Mouse (Mus musculus) forebrain, embryonic 13.5 days (tissue): ENCODE measurements around the gene Myo9a. TPM values are rescaled to one million over a fixed set of nuclear protein-coding genes. Genes with fewer than 3 reads are reported as not detected.

Experiments
- ATAC-seq: fragments of 200-750 bp; cut with Nextera tagmentation; 2 replicates; pipeline ENCODE4 v1.8.0; 2017
- H3K27ac ChIP-seq: fragments of 300-500 bp; sonication (generic); 2 replicates; pipeline ENCODE4 v1.5.1; 2015; ENCODE audit warnings: inconsistent platforms, mild to moderate bottlenecking, moderate library complexity
- H3K27me3 ChIP-seq: fragments of 300-500 bp; sonication (generic); 2 replicates; pipeline ENCODE4 v1.6.1; 2015; ENCODE audit warnings: mild to moderate bottlenecking, inconsistent platforms
- H3K36me3 ChIP-seq: fragments of 300-500 bp; sonication (generic); 2 replicates; pipeline ENCODE4 v1.6.1; 2015; ENCODE audit warnings: mild to moderate bottlenecking, inconsistent platforms; ENCODE audit not compliant: poor library complexity, severe bottlenecking
- H3K4me1 ChIP-seq: fragments of 300-500 bp; sonication (generic); 2 replicates; pipeline ENCODE4 v1.6.1; 2015; ENCODE audit warnings: inconsistent platforms
- H3K4me2 ChIP-seq: fragments of 300-500 bp; sonication (generic); 2 replicates; pipeline ENCODE4 v1.6.1; 2015; ENCODE audit warnings: inconsistent platforms, mild to moderate bottlenecking, moderate library complexity
- H3K4me3 ChIP-seq: fragments of 300-500 bp; sonication (generic); 2 replicates; pipeline ENCODE4 v1.5.1; 2015; ENCODE audit warnings: mild to moderate bottlenecking, inconsistent platforms
- H3K9ac ChIP-seq: fragments of 300-500 bp; sonication (generic); 2 replicates; pipeline ENCODE4 v1.6.1; 2015; ENCODE audit warnings: mild to moderate bottlenecking, inconsistent platforms
- H3K9me3 ChIP-seq: fragments of 300-500 bp; sonication (generic); replicated peaks from 2 replicates; pipeline ENCODE4 v1.6.1; 2016; ENCODE audit warnings: inconsistent platforms
- WGBS: fragments of 180-500 bp; shearing (Covaris S2); methylation state at CpG from one replicate; pipeline ENCODE4 v1.1.7; 2015; 5-methylcytosine and 5-hydroxymethylcytosine counted together
- polyA plus RNA-seq: library from polyadenylated mRNA; unstranded; fragments of >200 nt; fragmentation: Nextera tagmentation; extraction: Ambion mirVana; gene quantifications from 2 replicates; pipeline ENCODE4 v1.2.1, GENCODE M21; 2015

Myo9a gene
- polyA plus RNA-seq, 1 experiment from 2014 or later = 19.2 TPM

DNA sequence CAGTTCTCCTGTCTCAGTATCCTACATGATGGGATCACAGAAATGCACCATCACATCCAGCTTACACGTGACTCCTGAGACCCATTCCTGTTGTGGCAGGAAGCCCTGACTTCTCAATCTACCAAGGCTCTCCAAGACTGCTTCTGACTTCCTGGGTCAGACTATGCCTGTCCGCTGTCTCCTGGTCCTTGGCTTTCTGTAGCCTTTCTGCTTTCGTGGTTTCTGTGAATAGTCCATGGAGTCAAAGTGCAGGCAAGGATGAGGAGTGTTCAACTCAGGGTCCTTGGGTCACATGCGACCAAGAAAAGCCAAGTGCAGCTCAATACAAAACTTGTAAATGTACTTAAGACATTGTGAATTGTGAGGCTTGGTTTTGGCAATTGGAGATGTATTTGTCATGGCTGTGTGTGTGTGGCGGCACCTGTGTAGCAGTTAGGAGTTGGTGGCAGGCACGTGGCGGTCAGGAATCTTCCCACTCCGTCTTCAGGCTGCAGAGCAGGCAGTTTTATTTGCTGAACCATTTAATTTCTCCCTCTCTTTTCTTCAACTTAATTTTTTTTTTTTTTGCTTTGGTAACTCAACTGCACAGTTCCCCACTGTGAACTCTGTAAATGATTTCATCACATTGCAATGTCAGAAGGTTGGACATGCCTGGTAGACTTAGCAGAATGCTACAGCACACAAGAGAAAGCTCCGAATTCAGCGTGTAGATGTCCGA is 23.0 kb upstream of the Myo9a start:
- Histone ChIP-seq H3K4me2 (no peak overlapping the region), H3K4me1 (peaks cover 15% of the 10 kb centered on the region), H3K4me3 (no peak overlapping the region), H3K27ac (no peak overlapping the region), H3K9me3 (no peaks in the 10 kb centered on the region), H3K36me3 (no peaks in the 10 kb centered on the region), H3K27me3 (no peaks in the 10 kb centered on the region), H3K9ac (no peak overlapping the region)
- no peak for ATAC-seq
- 90% methylated on average over 11 of the region's 11 CpGs for WGBS

DNA sequence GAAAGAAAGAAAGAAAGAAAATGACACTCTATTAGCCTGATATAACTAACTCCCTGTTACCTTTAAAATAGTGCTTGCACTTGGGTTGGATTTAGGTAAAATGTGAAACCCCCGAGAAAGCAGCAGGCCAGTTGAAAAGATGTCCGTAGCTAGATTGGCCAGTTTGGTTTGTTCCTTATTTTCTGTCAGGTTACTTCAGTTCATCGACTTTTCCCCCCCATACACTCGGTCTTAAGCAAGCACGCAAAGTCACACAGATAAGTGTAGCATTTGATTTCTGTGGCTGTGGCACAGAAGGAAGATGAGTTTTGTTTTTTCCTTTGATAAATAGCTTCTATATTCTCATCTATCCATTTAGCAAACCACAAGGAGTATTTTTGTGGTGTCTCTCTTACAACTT is 19.6 kb upstream of the Myo9a start:
- H3K4me1 ChIP-seq = no peaks in the 10 kb centered on the region
- no peak overlapping the region for H3K4me2 ChIP-seq
- 96% methylated on average over 5 of the region's 5 CpGs for WGBS
- no peaks in the 10 kb centered on the region for H3K9me3 ChIP-seq
- no peak overlapping the region for H3K4me3 ChIP-seq
- no peaks in the 10 kb centered on the region for H3K27me3 ChIP-seq
- no peak overlapping the region for H3K9ac ChIP-seq
- no peaks in the 10 kb centered on the region for H3K36me3 ChIP-seq
- no peak for ATAC-seq
- no peak overlapping the region for H3K27ac ChIP-seq

DNA sequence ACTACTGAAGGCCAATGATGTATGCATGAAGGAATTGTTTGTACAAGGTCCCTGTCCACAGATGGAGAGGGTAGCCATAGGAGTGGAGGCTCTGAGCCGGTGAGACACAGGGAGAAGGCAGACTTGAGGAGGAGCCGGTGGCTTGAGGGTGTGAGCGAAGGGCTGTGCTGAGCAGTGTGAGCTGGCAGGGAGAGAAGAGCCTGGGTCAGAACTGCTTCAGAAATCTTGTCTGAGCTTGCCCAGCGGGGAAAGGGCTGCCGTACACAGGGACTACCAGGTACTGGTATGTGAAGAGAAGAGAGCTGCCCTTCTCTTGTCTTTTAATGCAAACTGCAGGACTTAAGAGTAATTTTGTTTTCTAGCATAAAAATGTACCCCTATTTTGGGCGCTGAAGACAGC is 17.6 kb upstream of the Myo9a start:
- no peak overlapping the region for H3K27ac ChIP-seq
- H3K9ac ChIP-seq = no peak overlapping the region
- H3K27me3 ChIP-seq = no peaks in the 10 kb centered on the region
- no peaks in the 10 kb centered on the region for H3K9me3 ChIP-seq
- peaks cover 14% of the 10 kb centered on the region for H3K36me3 ChIP-seq
- H3K4me2 ChIP-seq = no peak overlapping the region
- WGBS = 81% methylated on average over 6 of the region's 6 CpGs
- H3K4me3 ChIP-seq = no peak overlapping the region
- no peak for ATAC-seq
- H3K4me1 ChIP-seq = 0 out of 2 replicates have a peak, but pooled peaks cover 3% of the 10 kb centered on the region

DNA sequence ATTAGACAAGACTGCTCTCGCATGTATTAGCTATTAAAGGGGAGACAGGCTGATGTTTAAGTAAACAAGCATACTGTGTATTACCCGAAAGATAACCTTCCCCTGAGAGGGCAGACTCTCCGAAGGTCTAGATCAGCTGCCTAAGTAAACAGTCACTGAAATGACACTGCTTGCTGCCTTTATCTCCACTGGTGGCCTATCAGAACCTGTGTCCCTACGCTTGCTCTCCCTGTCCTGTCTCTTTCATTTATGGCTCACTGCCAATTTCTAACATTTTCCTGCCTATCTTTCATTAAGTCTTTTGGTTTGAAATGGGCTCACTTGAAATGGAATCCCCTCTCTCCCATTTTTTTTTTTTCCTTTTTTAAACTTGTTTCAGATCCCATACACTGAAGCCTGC is 15.3 kb upstream of the Myo9a start:
- H3K4me2 ChIP-seq = no peak overlapping the region
- WGBS = 79% methylated on average over 4 of the region's 4 CpGs
- no peak overlapping the region for H3K9ac ChIP-seq
- ATAC-seq = no peak
- no peak overlapping the region for H3K27ac ChIP-seq
- H3K36me3 ChIP-seq = peaks cover 14% of the 10 kb centered on the region
- no peak overlapping the region for H3K4me3 ChIP-seq
- no peaks in the 10 kb centered on the region for H3K9me3 ChIP-seq
- H3K4me1 ChIP-seq = 0 out of 2 replicates have a peak, but pooled peaks cover 3% of the 10 kb centered on the region
- no peaks in the 10 kb centered on the region for H3K27me3 ChIP-seq

DNA sequence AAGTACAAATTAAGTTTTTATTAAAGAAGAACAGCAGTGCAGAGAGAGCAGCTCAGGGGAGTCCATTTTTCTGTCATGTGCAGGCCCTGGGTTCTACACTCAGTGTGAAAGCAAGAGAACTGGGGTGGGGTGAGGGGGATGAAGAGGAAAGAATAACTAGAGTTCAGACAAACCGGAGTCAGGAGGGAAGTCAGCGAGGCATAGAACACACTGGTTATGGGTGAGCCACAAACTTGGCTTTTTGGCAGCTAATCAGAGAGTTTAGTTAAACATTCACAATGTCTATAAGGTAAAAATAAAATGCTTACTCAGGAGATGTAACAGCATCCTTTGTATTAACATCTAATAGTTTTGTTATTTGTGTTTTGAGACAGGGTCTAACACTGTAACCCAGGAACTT is 10.1 kb upstream of the Myo9a start:
- no peak for ATAC-seq
- peaks cover 14% of the 10 kb centered on the region for H3K36me3 ChIP-seq
- H3K4me3 ChIP-seq = no peak overlapping the region
- H3K27ac ChIP-seq = no peak overlapping the region
- no peaks in the 10 kb centered on the region for H3K9me3 ChIP-seq
- 0 out of 2 replicates have a peak, but pooled peaks cover 3% of the 10 kb centered on the region for H3K4me1 ChIP-seq
- no peaks in the 10 kb centered on the region for H3K27me3 ChIP-seq
- 93% methylated on average over 2 of the region's 2 CpGs for WGBS
- H3K4me2 ChIP-seq = no peak overlapping the region
- no peak overlapping the region for H3K9ac ChIP-seq

DNA sequence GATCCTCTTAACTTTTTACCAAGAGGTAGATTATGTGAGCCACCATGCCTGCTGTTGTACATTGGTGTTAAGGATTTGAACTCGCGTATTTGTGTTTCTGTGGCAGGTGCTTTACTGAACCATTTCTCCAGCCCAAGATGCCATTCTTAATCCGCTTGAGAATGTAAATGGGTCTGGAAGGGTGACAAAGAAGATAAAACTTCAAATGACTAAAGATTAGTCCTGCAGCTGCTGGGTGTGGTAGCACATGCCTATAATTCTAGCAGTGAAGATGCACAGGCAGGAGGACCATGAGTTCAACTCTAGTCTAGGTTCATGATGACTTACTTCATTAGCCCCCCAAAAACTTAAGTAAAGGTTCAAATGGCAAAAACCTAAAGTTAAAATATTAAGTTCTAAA is 6.8 kb upstream of the Myo9a start:
- no peak overlapping the region for H3K27ac ChIP-seq
- no peaks in the 10 kb centered on the region for H3K27me3 ChIP-seq
- no peaks in the 10 kb centered on the region for H3K9me3 ChIP-seq
- H3K36me3 ChIP-seq = no peaks in the 10 kb centered on the region
- no peak overlapping the region for H3K9ac ChIP-seq
- H3K4me1 ChIP-seq = no peaks in the 10 kb centered on the region
- H3K4me3 ChIP-seq = no peak overlapping the region
- WGBS = 95% methylated on average over 3 of the region's 3 CpGs
- H3K4me2 ChIP-seq = no peak overlapping the region
- ATAC-seq = no peak

DNA sequence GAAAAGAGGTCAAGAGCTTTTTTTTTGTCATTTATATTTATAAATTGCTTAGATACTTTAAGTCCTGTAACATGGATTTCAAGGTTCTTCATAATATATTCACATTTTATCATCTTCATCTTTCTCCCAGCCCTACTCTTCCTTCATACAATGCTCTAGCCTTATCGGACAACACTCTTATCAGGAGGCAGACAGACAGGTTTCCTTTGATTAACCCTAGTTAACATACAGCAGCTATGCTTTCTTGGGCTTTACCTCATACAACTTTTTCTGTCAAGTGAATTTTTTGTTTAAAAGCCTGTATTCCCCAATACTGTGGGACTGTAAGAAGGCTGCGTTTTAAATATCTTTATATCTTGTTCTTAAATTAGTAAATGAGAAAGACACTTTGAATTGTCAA is 2.3 kb upstream of the Myo9a start:
- Histone ChIP-seq H3K9ac (no peak overlapping the region), H3K4me1 (peaks cover 15% of the 10 kb centered on the region), H3K36me3 (no peaks in the 10 kb centered on the region), H3K9me3 (no peaks in the 10 kb centered on the region), H3K27me3 (no peaks in the 10 kb centered on the region), H3K27ac (no peak overlapping the region), H3K4me3 (no peak overlapping the region), H3K4me2 (no peak overlapping the region)
- 95% methylated on average over 2 of the region's 2 CpGs for WGBS
- no peak for ATAC-seq

DNA sequence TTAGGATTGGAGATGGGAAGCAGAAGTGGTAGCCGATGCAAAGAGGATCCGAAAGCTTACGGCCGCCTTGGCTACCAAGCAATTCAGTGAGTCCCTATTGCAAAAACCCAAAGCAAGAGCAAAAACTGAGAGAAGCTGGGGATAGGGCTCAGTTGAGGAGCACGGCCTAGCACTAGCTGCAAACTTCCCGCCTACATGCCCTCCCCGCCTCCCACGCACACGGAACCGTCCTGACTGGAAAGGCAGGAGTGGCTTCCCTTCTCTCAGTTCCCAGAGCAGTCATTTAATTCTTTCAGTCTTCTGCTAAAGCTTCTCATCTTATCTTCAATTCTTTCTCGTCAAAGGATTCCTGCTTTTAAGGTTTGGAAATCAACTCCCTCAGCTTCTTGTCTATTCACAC is 1.7 kb upstream of the Myo9a start:
- Histone ChIP-seq H3K4me2 (no peak overlapping the region), H3K27me3 (no peaks in the 10 kb centered on the region), H3K36me3 (no peaks in the 10 kb centered on the region), H3K9ac (no peak overlapping the region), H3K27ac (no peak overlapping the region), H3K4me1 (peaks cover 16% of the 10 kb centered on the region), H3K9me3 (no peaks in the 10 kb centered on the region), H3K4me3 (no peak overlapping the region)
- ATAC-seq = no peak
- 92% methylated on average over 11 of the region's 11 CpGs for WGBS

DNA sequence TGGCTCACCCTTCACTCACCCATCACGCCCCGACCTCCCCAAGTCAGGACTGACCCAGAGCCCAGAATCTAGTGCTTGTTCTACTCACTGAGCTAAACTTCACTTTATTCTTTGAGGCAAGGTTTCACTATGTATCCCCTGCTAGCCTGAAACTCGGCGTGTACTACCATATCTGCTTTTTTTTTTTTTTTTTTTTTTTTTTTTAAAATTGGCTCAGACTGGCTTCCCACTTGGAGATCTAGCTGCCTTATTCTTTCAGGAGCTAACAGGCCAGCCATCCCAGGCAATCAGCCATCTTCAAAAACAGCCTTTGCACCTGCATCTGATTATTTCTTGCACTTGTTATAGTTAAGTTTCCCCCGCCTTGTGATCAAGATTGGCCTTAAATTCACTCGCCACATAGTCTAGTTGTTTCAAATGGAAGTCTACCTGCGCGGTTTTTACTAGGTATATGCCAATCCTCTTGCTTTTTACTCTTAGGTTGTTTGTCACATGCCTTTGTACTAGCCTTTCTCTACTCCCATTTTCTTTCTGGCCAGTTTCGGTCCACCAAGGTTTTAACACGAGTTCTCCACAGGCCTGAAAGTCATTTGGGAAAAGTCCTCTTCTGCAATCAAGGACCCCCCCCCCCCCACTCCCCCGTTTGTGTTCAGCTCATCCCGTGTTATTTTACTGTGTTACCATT is 973 bp upstream of the Myo9a start:
- Histone ChIP-seq H3K9ac (peak overlapping the region; percentile 74), H3K36me3 (no peaks in the 10 kb centered on the region), H3K4me3 (peak overlapping the region; percentile 90), H3K27me3 (no peaks in the 10 kb centered on the region), H3K27ac (peak overlapping the region; percentile 73; the same call in 1 of the 2 replicates), H3K9me3 (no peaks in the 10 kb centered on the region), H3K4me2 (peak overlapping the region; percentile 71), H3K4me1 (peaks cover 16% of the 10 kb centered on the region)
- WGBS = 30% methylated on average over 12 of the region's 12 CpGs
- ATAC-seq = no peak

DNA sequence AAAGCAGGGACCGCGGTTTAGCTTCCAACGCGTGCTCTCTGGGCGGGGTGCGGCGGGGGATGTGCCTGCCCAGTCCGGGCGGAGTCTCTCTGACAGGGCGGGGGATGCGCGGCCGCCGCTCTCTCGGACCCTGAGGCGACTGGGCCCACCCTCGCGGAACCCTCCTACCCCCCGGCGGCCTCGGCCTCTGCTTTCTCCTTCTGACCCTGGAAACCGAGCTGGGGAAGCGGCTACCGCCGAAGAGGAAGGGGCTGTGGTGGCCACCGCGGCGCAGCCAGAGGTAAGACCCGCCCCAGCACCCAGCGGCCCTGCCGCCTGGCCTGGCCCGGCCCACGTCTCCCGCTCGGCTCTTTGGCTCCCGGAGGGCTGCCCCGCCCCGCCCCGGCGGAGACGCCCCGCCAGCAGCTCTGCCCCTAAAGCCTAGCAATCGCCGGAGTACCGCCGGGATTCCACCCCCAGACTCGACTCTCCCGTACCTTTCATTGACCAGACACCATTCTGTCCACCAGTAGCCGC is 428 bp downstream of the Myo9a start:
- 0% methylated on average over 36 of the region's 49 CpGs for WGBS
- Histone ChIP-seq H3K27me3 (no peaks in the 10 kb centered on the region), H3K4me1 (peaks cover 16% of the 10 kb centered on the region), H3K9me3 (no peaks in the 10 kb centered on the region), H3K27ac (peak overlapping the region; percentile 91), H3K4me2 (peak overlapping the region; percentile 75), H3K4me3 (peak overlapping the region; percentile 90), H3K9ac (peak overlapping the region; percentile 92), H3K36me3 (no peaks in the 10 kb centered on the region)
- peak; percentile 92 for ATAC-seq

DNA sequence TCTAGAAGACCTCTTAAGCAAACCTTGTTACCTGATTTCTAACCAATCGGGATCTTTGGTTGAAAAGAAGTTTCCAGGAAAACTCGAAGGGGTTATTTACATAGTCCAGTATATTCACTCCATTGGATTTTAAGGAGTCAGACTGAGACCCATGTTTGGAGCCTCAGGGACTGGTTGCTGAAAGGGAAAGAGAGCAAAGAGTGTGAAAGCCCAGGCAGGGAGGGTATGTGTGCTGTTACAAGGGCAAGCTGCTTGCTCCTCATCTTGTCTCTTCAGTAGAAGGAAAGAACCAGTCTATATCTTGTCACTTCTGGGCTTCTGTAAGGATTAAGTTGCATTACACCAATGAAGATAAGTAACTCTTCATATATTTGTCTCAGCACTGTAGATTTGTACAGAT is 1.3 kb downstream of the Myo9a start:
- Histone ChIP-seq H3K9ac (peak overlapping the region; percentile 92), H3K36me3 (no peaks in the 10 kb centered on the region), H3K27ac (no peak overlapping the region), H3K4me1 (peaks cover 16% of the 10 kb centered on the region), H3K27me3 (no peaks in the 10 kb centered on the region), H3K9me3 (no peaks in the 10 kb centered on the region), H3K4me2 (peak overlapping the region; percentile 75), H3K4me3 (peak overlapping the region; percentile 90)
- WGBS = 12% methylated on average over 2 of the region's 2 CpGs
- ATAC-seq = no peak

DNA sequence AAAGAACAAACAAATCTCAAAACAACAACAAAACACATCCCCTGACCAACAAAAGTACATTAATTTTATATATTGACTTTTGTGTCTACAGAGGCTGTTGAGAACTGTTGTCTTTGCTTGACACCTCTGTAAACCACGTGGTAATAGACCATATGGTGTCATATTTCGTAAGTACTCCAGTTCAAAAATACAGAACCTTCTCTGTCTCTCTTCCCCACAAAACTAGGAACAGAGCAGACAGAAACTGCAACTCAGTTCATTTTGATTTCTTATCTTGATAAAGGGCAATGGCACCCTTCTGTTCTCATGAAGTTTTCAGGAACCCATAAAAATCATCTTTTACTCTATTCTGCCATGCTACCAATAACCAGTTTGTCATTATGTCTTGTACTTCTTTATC is 4.5 kb downstream of the Myo9a start:
- Histone ChIP-seq H3K4me3 (no peak overlapping the region), H3K27me3 (no peaks in the 10 kb centered on the region), H3K36me3 (no peaks in the 10 kb centered on the region), H3K4me2 (no peak overlapping the region), H3K9me3 (no peaks in the 10 kb centered on the region), H3K9ac (no peak overlapping the region), H3K27ac (no peak overlapping the region), H3K4me1 (peaks cover 8% of the 10 kb centered on the region)
- 74% methylated on average over 2 of the region's 2 CpGs for WGBS
- ATAC-seq = no peak
